Mouse (Mus musculus): Measurements from ENCODE around the gene A930004D18Rik. TPM values are rescaled to one million over a fixed set of nuclear protein-coding genes. Genes with fewer than 3 reads are reported as not detected.

Gene A930004D18Rik
- total and polyA plus RNA-seq, 2 experiments: 1.9 to 2.8 TPM

GRCm38 (mm10) chr2:18059063-18059462 is 21.5 kb upstream of the A930004D18Rik start:
- peaks cover 7% of the 10 kb centered on the region; the same call in 1 of the 2 replicates for H3K4me1 ChIP-seq (ENCODE audit: control insufficient read depth, insufficient read depth, low read length)
- H3K4me3 ChIP-seq (ENCODE audit: insufficient read depth, low read depth, low read length): no peak overlapping the region
- no peaks in the 10 kb centered on the region for H3K79me2 ChIP-seq (ENCODE audit: control insufficient read depth, insufficient read depth, low read length)
- no peaks in the 10 kb centered on the region for H3K27me3 ChIP-seq (ENCODE audit: control insufficient read depth, insufficient read depth, low read length)
- DNase-seq (ENCODE audit: extremely low read depth, low read depth, low spot score): no peak
- no peaks in the 10 kb centered on the region for H3K36me3 ChIP-seq (ENCODE audit: control insufficient read depth, insufficient read depth, low read length)
- no peak for TF ChIP-seq CTCF (IDR thresholded peaks at IDR 0.05; ENCODE audit: low read depth, low read length)
- no peak for TF ChIP-seq POLR2A (IDR thresholded peaks at IDR 0.05; ENCODE audit: extremely low read depth, insufficient read depth, low read length)
- H3K9ac ChIP-seq (ENCODE audit: low read depth, low read length): no peak overlapping the region
- WGBS: 82% methylated on average over 2 of the region's 2 CpGs
- no peak overlapping the region for H3K27ac ChIP-seq (replicated peaks; ENCODE audit: insufficient read depth, low read depth, low read length)

- Histone ChIP-seq H3K9ac (ENCODE audit: low read depth, low read length) (no peak overlapping the region), H3K4me3 (ENCODE audit: insufficient read depth, low read depth, low read length) (peak overlapping the region; percentile 75; the same call in 1 of the 2 replicates), H3K27me3 (ENCODE audit: control insufficient read depth, insufficient read depth, low read length) (no peaks in the 10 kb centered on the region), H3K79me2 (ENCODE audit: control insufficient read depth, insufficient read depth, low read length) (no peaks in the 10 kb centered on the region), H3K27ac (replicated peaks; ENCODE audit: insufficient read depth, low read depth, low read length) (no peak overlapping the region), H3K4me1 (ENCODE audit: control insufficient read depth, insufficient read depth, low read length) (peaks cover 9% of the 10 kb centered on the region; the same call in 1 of the 2 replicates), H3K36me3 (ENCODE audit: control insufficient read depth, insufficient read depth, low read length) (no peaks in the 10 kb centered on the region)
- no peak for DNase-seq (ENCODE audit: extremely low read depth, low read depth, low spot score)
- WGBS: 32% methylated on average over 9 of the region's 9 CpGs
- no peak for TF ChIP-seq CTCF (IDR thresholded peaks at IDR 0.05; ENCODE audit: low read depth, low read length)
- no peak for TF ChIP-seq POLR2A (IDR thresholded peaks at IDR 0.05; ENCODE audit: extremely low read depth, insufficient read depth, low read length)
Measured at GRCm38 (mm10) chr2:18058146-18058708, 20.7 kb upstream of the A930004D18Rik start.

- peak overlapping the region; percentile 75 for H3K4me3 ChIP-seq (ENCODE audit: insufficient read depth, low read depth, low read length)
- 0 out of 2 replicates have a peak, but pooled peaks have one; percentile 16 for TF ChIP-seq POLR2A (IDR thresholded peaks at IDR 0.05; ENCODE audit: extremely low read depth, insufficient read depth, low read length)
- no peak for TF ChIP-seq CTCF (IDR thresholded peaks at IDR 0.05; ENCODE audit: low read depth, low read length)
- 1% methylated on average over 48 of the region's 48 CpGs for WGBS
- H3K36me3 ChIP-seq (ENCODE audit: control insufficient read depth, insufficient read depth, low read length): no peaks in the 10 kb centered on the region
- no peaks in the 10 kb centered on the region for H3K27me3 ChIP-seq (ENCODE audit: control insufficient read depth, insufficient read depth, low read length)
- DNase-seq (ENCODE audit: extremely low read depth, low read depth, low spot score): peak; percentile 44
- peak overlapping the region; percentile 94 for H3K9ac ChIP-seq (ENCODE audit: low read depth, low read length)
- H3K27ac ChIP-seq (replicated peaks; ENCODE audit: insufficient read depth, low read depth, low read length): peak overlapping the region; percentile 90
- no peaks in the 10 kb centered on the region for H3K79me2 ChIP-seq (ENCODE audit: control insufficient read depth, insufficient read depth, low read length)
- H3K4me1 ChIP-seq (ENCODE audit: control insufficient read depth, insufficient read depth, low read length): peaks cover 7% of the 10 kb centered on the region; the same call in 1 of the 2 replicates
Measured at GRCm38 (mm10) chr2:18057336-18058145, 20.0 kb upstream of the A930004D18Rik start.

GRCm38 (mm10) chr2:18056786-18057255 is 19.3 kb upstream of the A930004D18Rik start:
- H3K36me3 ChIP-seq (ENCODE audit: control insufficient read depth, insufficient read depth, low read length): no peaks in the 10 kb centered on the region
- TF ChIP-seq CTCF (IDR thresholded peaks at IDR 0.05; ENCODE audit: low read depth, low read length) (no peak), POLR2A (IDR thresholded peaks at IDR 0.05; ENCODE audit: extremely low read depth, insufficient read depth, low read length) (peak; percentile 93)
- WGBS: 2% methylated on average over 49 of the region's 50 CpGs
- peak overlapping the region; percentile 90 for H3K27ac ChIP-seq (replicated peaks; ENCODE audit: insufficient read depth, low read depth, low read length)
- DNase-seq (ENCODE audit: extremely low read depth, low read depth, low spot score): peak; percentile 90
- H3K4me3 ChIP-seq (ENCODE audit: insufficient read depth, low read depth, low read length): peak overlapping the region; percentile 75
- H3K4me1 ChIP-seq (ENCODE audit: control insufficient read depth, insufficient read depth, low read length): peaks cover 7% of the 10 kb centered on the region; the same call in 1 of the 2 replicates
- no peaks in the 10 kb centered on the region for H3K79me2 ChIP-seq (ENCODE audit: control insufficient read depth, insufficient read depth, low read length)
- peak overlapping the region; percentile 94 for H3K9ac ChIP-seq (ENCODE audit: low read depth, low read length)
- H3K27me3 ChIP-seq (ENCODE audit: control insufficient read depth, insufficient read depth, low read length): no peaks in the 10 kb centered on the region

- Histone ChIP-seq H3K36me3 (ENCODE audit: control insufficient read depth, insufficient read depth, low read length) (no peaks in the 10 kb centered on the region), H3K9ac (ENCODE audit: low read depth, low read length) (peak overlapping the region; percentile 99), H3K27ac (replicated peaks; ENCODE audit: insufficient read depth, low read depth, low read length) (peak overlapping the region; percentile 98), H3K79me2 (ENCODE audit: control insufficient read depth, insufficient read depth, low read length) (no peaks in the 10 kb centered on the region), H3K27me3 (ENCODE audit: control insufficient read depth, insufficient read depth, low read length) (no peaks in the 10 kb centered on the region), H3K4me3 (ENCODE audit: insufficient read depth, low read depth, low read length) (peak overlapping the region; percentile 99), H3K4me1 (ENCODE audit: control insufficient read depth, insufficient read depth, low read length) (peaks cover 7% of the 10 kb centered on the region; the same call in 1 of the 2 replicates)
- WGBS: under 1% methylated on average over 41 of the region's 66 CpGs
- TF ChIP-seq POLR2A (IDR thresholded peaks at IDR 0.05; ENCODE audit: extremely low read depth, insufficient read depth, low read length) (peak; percentile 62; the same call in 1 of the 2 replicates), CTCF (IDR thresholded peaks at IDR 0.05; ENCODE audit: low read depth, low read length) (no peak)
- peak; percentile 78 for DNase-seq (ENCODE audit: extremely low read depth, low read depth, low spot score)
Measured at GRCm38 (mm10) chr2:18055929-18056785, 18.6 kb upstream of the A930004D18Rik start.

All from liver, adult 2 months (tissue).